16 mouse cellular contexts compared by ENCODE assay signal in the genomic region with DNA sequence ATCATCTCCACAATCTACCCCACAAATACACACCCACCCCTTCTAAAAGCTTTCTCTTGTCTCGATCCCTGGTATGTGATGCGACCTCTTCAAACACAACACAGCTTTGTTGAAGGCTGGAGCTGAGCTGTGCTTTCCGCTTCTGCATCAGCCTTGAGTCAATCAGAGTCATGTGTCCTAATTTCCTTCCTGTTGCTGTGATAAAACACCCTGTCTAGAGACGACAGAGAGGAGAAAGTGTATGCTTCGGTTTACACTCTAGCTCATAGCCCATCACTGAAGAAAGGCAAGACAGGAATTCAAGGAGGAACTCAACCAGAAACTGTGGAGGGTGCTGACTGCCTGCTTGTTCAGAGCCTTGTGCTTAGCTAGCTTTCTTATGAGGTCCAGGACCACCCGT. TPM values are rescaled to one million over a fixed set of nuclear protein-coding genes. Genes with fewer than 3 reads are reported as not detected.
DNase-seq lines count a peak whose midpoint lies in the region; ATAC-seq and TF ChIP-seq lines count a peak whose summit lies in the region.
"Had no signal": no experiment of that assay in that cellular context is flagged by ENCODE, and none has a peak within 500 bp of the region (broad histone marks: within the 10 kb centered on the region; RNA-seq: fewer than 3 reads in every experiment).

No protein-coding gene starts in this region.

- peak overlapping the region; percentile 63 for H3K27ac ChIP-seq in heart, postnatal 0 days (ENCODE audit: low read depth)
- H3K27ac ChIP-seq in neural tube, embryonic 13.5 days (replicated peaks): peak overlapping the region; percentile 82; the same call in 1 of the 2 replicates
- peak overlapping the region; percentile 64 for H3K27ac ChIP-seq in stomach, embryonic 14.5 days (ENCODE audit: low read length)

- H3K4me2 ChIP-seq in heart, postnatal 0 days (ENCODE audit: low read depth, low read length): no peak overlapping the region
- no peak overlapping the region for H3K4me2 ChIP-seq in neural tube, embryonic 13.5 days
- no peak overlapping the region for H3K4me2 ChIP-seq in stomach, embryonic 14.5 days (replicated peaks; ENCODE audit: low read depth, low read length)

- no peak for TF ChIP-seq EP300 in heart, postnatal 0 days (IDR thresholded peaks at IDR 0.05; ENCODE audit: low read depth)

- no peak for ATAC-seq in heart, postnatal 0 days (ENCODE audit: insufficient read depth, low read depth)
- ATAC-seq in neural tube, embryonic 13.5 days (ENCODE audit: low read depth): no peak
- ATAC-seq in granulocyte monocyte progenitor cell, adult 5-6 weeks (replicated peaks; ENCODE audit: poor library complexity, severe bottlenecking): peak; percentile 71
- ATAC-seq in stomach, embryonic 14.5 days (ENCODE audit: insufficient number of reproducible peaks, insufficient read depth, low FRiP score, low read depth): no peak

- no peak for DNase-seq in heart, postnatal 0 days (ENCODE audit: low spot score)
- DNase-seq in heart, adult 9 months (ENCODE audit: low spot score in 2 of 2): no peak
- no peak for DNase-seq in neural tube, embryonic 10.5 days (ENCODE audit: extremely low spot score, low spot score)
- no peak for DNase-seq in adrenal gland, postnatal 14 days
- DNase-seq in spleen, postnatal 14 days (ENCODE audit: low spot score in 2 of 2): no peak
- DNase-seq: adrenal gland, adult 2 months; cerebellum, adult 9-11 months; gastrocnemius, postnatal 10 days; kidney, postnatal 4 days; lung, postnatal 4 days; right cerebral cortex, postnatal 25 days; thymus, postnatal 4 days had no signal

- H3K4me1 ChIP-seq in heart, postnatal 0 days (ENCODE audit: control insufficient read depth, insufficient read depth): peaks cover 46% of the 10 kb centered on the region
- peaks cover 22% of the 10 kb centered on the region for H3K4me1 ChIP-seq in neural tube, embryonic 13.5 days (replicated peaks)
- H3K4me1 ChIP-seq in stomach, embryonic 14.5 days (ENCODE audit: control insufficient read depth, insufficient read depth, low read length): peaks cover 27% of the 10 kb centered on the region

- no peak for TF ChIP-seq CTCF in heart, postnatal 0 days (IDR thresholded peaks at IDR 0.05; ENCODE audit: low read depth)

- WGBS in heart, postnatal 0 days: 57% methylated on average over 6 of the region's 6 CpGs
- WGBS in neural tube, embryonic 13.5 days: 80% methylated on average over 6 of the region's 6 CpGs
- WGBS in stomach, embryonic 14.5 days: 67% methylated on average over 6 of the region's 6 CpGs

- no peak overlapping the region for H3K4me3 ChIP-seq in heart, postnatal 0 days (ENCODE audit: low read depth, low read length)
- H3K4me3 ChIP-seq in neural tube, embryonic 13.5 days: no peak overlapping the region
- no peak overlapping the region for H3K4me3 ChIP-seq in stomach, embryonic 14.5 days (ENCODE audit: low read depth, low read length)
- H3K4me3 ChIP-seq: erythroblast, embryonic 14.5 days had no signal

- H3K27me3 ChIP-seq in heart, postnatal 0 days (ENCODE audit: control insufficient read depth, insufficient read depth, low read length): no peaks in the 10 kb centered on the region
- no peaks in the 10 kb centered on the region for H3K27me3 ChIP-seq in neural tube, embryonic 13.5 days
- no peaks in the 10 kb centered on the region for H3K27me3 ChIP-seq in stomach, embryonic 14.5 days (ENCODE audit: control insufficient read depth, insufficient read depth, low read length)

- no peak overlapping the region for H3K9ac ChIP-seq in heart, postnatal 0 days (replicated peaks; ENCODE audit: low read depth, low read length)
- no peak overlapping the region for H3K9ac ChIP-seq in neural tube, embryonic 13.5 days
- H3K9ac ChIP-seq in stomach, embryonic 14.5 days (replicated peaks; ENCODE audit: low read depth, low read length): no peak overlapping the region

- H3K36me3 ChIP-seq in heart, postnatal 0 days (replicated peaks; ENCODE audit: control insufficient read depth, insufficient read depth, low read length): 0 out of 2 replicates have a peak, but pooled peaks cover 2% of the 10 kb centered on the region
- no peaks in the 10 kb centered on the region for H3K36me3 ChIP-seq in neural tube, embryonic 13.5 days
- no peaks in the 10 kb centered on the region for H3K36me3 ChIP-seq in stomach, embryonic 14.5 days (ENCODE audit: control insufficient read depth, insufficient read depth, low read length)

- no peaks in the 10 kb centered on the region for H3K9me3 ChIP-seq in heart, postnatal 0 days (replicated peaks; ENCODE audit: control insufficient read depth, low read length)
- no peaks in the 10 kb centered on the region for H3K9me3 ChIP-seq in neural tube, embryonic 13.5 days
- no peaks in the 10 kb centered on the region for H3K9me3 ChIP-seq in stomach, embryonic 14.5 days (ENCODE audit: control insufficient read depth, low read depth, low read length)

RNA-seq across cellular contexts. Expression of gene Fnbp1, which starts 33.6 kb away (rescaled TPM):
- 6.4 and 7.7 TPM in 2 replicates for total RNA-seq in heart, postnatal 0 days (2014; rRNA removed; ENCODE audit: low replicate concordance)
- 10.0 and 11.4 TPM in 2 replicates for polyA plus RNA-seq in heart, postnatal 0 days (2015; fragmentation: Nextera tagmentation; extraction: Ambion mirVana)
- polyA plus RNA-seq in neural tube, embryonic 13.5 days (2015; fragmentation: Nextera tagmentation; extraction: Ambion mirVana): 21.6 and 28.0 TPM in 2 replicates
- 57.0 and 64.0 TPM in 2 replicates for total RNA-seq in granulocyte monocyte progenitor cell, adult 5-6 weeks (2014; fragmentation: Nextera tagmentation)
- 24.3 and 47.2 TPM in 2 replicates for total RNA-seq in granulocyte monocyte progenitor cell, adult 5-6 weeks (2017)
- polyA plus RNA-seq in stomach, embryonic 14.5 days (2014; fragmentation: Nextera tagmentation; extraction: Ambion mirVana): 36.5 and 39.2 TPM in 2 replicates
- 53.0 and 66.5 TPM in 2 replicates for total RNA-seq in adrenal gland, postnatal 14 days (2021)

RNA-seq across cellular contexts. Expression of gene Gpr107, which starts 43.9 kb away (rescaled TPM):
- total RNA-seq in heart, postnatal 0 days (2014; rRNA removed; ENCODE audit: low replicate concordance): 42.2 and 69.4 TPM in 2 replicates
- 19.1 and 20.3 TPM in 2 replicates for polyA plus RNA-seq in heart, postnatal 0 days (2015; fragmentation: Nextera tagmentation; extraction: Ambion mirVana)
- polyA plus RNA-seq in neural tube, embryonic 13.5 days (2015; fragmentation: Nextera tagmentation; extraction: Ambion mirVana): 34.9 and 37.3 TPM in 2 replicates
- 12.8 and 13.5 TPM in 2 replicates for total RNA-seq in granulocyte monocyte progenitor cell, adult 5-6 weeks (2014; fragmentation: Nextera tagmentation)
- total RNA-seq in granulocyte monocyte progenitor cell, adult 5-6 weeks (2017): 16.4 and 16.9 TPM in 2 replicates
- 33.5 and 39.8 TPM in 2 replicates for polyA plus RNA-seq in stomach, embryonic 14.5 days (2014; fragmentation: Nextera tagmentation; extraction: Ambion mirVana)
- total RNA-seq in adrenal gland, postnatal 14 days (2021): 46.8 and 48.1 TPM in 2 replicates
